Mouse (Mus musculus) brain, embryonic 14.5 days (tissue): ENCODE data around the gene Btbd8. TPM values are rescaled to one million over a fixed set of nuclear protein-coding genes. Genes with fewer than 3 reads are reported as not detected.

ENCODE experiments used
- DNase-seq: peaks from one replicate; pipeline ENCODE4 v3.0.0-alpha.2; 2011; ENCODE audit warnings: low read depth
- CTCF ChIP-seq: fragments of 200-500 bp; IDR thresholded peaks from 2 replicates; pipeline ENCODE4 v1.5.1; 2012; ENCODE audit warnings: inconsistent platforms, mild to moderate bottlenecking, moderate library complexity, borderline replicate concordance; ENCODE audit not compliant: insufficient read depth, insufficient read length; ENCODE audit errors: extremely low read depth
- POLR2A ChIP-seq: fragments of 200-500 bp; IDR thresholded peaks from 2 replicates; pipeline ENCODE4 v1.6.1; 2012; ENCODE audit warnings: mild to moderate bottlenecking, inconsistent platforms, borderline replicate concordance; ENCODE audit not compliant: poor library complexity, insufficient read depth, insufficient read length, severe bottlenecking; ENCODE audit errors: extremely low read depth
- polyA plus RNA-seq: library from polyadenylated mRNA; depleted of rRNA; stranded (reverse); fragments of >200 nt; gene quantifications from 2 replicates; pipeline ENCODE4 v1.2.3, GENCODE M21; 2012; rRNA removed

Btbd8 gene
- 13.0 and 15.2 TPM in 2 replicates for polyA plus RNA-seq

DNA sequence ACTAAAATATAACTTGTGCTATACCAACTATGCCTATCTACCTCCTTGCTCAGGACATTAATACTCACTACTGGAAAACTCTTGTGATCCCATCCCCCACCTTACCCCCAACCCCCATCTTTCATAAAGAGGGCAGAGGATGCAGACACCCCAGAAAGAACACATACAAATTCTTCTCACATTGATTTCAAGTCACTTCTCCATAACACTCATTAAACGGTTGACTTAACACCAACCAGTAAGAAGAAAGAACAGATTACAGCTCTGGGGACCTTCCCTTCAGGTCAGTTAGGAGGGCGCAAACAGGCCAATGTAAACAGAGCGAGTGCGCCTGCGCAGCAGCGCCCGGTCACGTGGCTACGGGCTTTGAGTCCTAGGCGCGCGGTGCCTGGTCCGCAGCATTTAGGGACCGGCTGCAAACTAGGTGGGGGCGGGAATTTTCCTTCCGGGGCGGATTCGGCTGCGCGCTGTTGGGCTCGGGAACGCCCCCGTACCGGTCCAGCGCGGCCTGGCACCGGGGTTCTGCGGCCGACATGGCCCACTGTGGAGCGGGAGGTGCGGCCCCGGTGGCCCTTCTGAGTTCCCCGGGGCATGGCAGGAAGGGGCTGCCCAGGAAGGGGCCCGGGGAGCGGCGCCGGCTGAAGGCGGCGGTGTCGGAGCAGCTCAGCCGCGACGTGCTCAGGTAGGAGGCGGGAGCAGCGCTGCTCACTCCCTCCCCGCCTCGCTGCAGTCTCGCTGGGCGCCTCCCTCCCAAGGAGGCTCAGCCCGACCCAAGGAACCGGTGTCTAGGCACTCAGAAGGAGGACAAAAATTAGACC is at the start of gene Btbd8:
Gene Btbd8, plus strand, starts transcription at position 534 of the 818 bp plus-strand sequence.
- TF ChIP-seq CTCF, result no peak
- TF ChIP-seq POLR2A, result peak; percentile 49; the same call in 1 of the 2 replicates
- peak; percentile 97 for DNase-seq

DNA sequence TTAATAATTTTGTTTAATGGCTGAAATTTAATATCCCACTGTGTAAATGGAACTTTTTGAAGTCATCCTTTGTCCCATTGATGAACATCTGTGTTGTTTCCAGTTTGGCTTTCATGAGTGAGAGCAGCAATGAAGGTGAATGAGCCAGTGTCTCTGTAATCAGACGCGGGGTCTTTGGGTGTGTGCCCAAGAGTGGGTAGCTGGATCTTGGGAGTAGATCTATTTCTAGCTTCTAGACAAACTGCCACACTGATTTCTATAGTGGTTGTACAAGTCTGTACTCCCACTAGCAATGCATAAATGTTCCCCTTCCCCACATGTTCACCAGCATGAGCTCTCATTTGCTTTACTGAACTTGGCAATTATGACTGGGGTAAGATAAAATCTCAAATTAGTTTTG is 48.4 kb upstream of the Btbd8 start:
- TF ChIP-seq POLR2A, result no peak
- no peak for TF ChIP-seq CTCF
- DNase-seq, result no peak

DNA sequence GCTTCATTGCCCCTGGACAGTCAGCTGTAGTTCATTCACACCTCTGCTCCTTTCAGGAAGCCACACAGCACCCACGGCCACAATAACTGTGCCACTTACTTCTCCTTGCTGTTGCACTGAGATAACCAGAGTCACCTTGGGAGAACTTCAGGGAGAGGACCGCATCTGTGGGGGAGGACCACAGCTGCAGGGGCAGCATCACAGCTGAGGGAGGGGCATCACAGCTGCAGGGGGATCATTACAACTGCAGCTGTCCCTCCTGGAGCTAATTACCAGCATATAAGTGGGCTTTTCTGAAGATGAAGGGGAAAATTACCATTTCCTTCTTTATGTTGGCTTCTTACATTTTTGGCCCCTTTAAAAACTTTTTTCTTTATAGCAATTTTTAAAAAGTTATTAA is 43.4 kb upstream of the Btbd8 start:
- TF ChIP-seq POLR2A (no peak), CTCF (no peak)
- no peak for DNase-seq

DNA sequence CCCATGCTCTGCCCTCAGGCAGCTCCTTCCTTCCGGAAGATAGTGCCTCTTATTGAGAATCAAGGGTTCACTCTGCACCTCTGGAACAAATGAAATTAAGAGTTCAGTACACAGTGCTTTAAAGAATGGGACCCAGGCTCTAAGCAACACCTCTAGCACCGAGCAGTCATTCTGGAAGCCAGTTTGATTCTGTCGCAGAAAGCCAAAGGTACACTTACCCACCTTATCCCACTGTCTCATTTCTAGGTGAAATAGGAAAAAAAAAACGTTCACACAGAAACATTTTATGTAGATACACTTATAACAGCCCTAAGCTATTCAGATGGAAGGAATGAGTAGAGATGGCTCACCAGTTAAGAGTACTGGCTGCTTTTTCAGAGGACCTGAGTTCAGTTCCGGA is 35.4 kb upstream of the Btbd8 start, which contains the start of gene Ephx4:
Gene Ephx4, plus strand, starts transcription at position 301 of the 400 bp plus-strand sequence.
- TF ChIP-seq CTCF (no peak), POLR2A (no peak)

DNA sequence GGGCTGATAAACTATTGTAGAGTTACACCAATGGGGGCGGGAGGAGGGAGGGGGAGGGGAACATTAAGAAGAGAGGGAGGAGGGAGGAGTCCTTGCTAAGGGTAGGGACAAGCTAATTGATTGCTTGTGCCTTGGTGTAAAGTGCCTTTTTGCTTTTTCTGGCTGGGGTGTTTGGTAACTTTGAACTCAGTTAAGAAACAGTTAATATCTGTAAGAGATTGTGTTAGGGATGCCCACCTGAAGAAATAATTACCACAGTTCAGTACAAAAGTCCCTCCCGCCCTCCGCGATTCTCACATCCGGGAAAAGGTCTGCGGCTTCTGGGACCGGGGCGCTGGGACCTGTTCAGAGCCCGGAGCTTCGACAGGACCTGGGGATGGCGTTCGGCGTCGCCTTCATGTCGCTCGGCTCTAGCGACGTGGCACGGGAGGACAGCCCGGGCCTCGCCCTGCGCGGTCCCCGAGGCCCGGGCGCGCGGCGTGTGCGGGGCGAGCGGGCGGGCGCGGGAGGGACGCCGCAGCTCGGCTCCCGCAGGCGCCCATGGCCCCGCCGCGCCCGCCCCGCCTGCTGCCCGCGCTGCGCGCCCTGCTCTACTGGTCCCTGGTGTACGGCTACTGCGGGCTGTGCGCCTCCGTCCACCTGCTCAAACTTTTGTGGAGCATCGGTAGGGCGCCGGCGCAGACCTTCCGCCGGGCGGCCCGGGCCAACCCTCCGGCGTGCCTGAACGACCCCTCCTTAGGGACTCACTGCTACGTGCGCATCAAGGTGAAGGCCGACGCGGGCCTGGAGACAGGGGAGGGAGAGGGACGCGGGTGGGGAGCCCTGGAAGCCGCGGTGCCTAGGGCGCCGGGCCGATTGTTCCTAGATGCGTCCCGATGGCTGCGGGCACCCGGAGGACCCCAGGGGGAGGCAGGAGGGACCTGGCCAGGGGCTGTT is 34.5 kb upstream of the Btbd8 start:
- TF ChIP-seq CTCF, result no peak
- no peak for TF ChIP-seq POLR2A
- peak; percentile 29 for DNase-seq

More for the DNA sequence above, 35.4 kb upstream of the Btbd8 start, which contains the start of gene Ephx4:
- no peak for DNase-seq

DNA sequence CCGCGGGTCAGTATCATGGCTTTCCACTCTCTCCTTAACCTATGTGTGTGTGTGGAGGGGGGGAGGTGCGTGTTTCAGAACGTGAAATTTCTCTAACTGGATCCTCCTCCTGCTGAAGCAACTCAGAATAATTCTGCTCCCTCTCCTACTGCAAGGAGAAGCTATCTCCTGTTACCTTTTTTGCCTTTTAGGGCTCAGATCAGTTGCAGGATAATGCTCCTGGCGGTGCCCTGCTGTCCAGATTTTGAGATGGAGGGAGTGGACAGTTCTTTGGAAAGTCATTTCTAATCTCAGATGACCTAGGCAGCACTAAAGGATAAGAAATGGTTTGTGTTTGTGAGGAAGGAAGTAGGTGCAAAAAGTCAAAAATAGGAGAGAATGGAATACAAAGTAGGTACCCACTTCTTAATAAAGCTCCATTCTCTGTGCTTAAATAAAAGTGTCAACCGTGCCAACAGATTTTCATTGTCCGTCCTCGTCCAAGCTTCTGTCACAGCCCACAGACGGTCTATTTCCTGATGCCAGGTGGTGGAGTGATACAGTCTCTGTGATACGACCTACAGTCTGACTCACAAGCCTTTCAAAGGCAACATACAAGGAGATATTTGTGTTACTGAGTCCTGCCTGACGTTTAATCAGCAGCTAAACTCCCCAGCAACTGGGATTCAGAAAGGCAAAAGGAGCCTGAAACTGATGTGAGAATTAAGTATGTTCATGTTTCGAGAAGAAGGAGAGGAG is 33.7 kb upstream of the Btbd8 start:
- DNase-seq, result peak; percentile 43
- no peak for TF ChIP-seq POLR2A
- TF ChIP-seq CTCF, result no peak

DNA sequence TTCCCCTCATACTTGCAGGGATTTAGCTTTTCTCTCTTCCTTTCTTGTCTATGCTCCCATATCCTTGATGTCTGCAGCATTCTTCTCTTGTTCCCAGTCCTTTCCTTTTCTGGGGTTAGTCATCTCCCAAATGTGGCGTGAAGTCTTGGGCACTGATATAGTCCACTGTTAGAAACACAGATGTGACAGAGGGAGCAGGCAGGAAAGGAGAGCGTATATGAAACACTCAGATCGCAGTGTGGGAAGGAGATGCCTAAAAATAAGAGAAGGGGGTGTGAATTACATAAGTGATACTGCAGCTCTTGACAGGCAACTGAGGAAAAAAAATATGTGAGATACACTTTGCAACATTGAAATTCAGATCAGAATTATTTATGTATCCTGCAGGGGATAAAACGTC is 32.4 kb upstream of the Btbd8 start:
- no peak for DNase-seq
- TF ChIP-seq POLR2A, result no peak
- TF ChIP-seq CTCF, result no peak

DNA sequence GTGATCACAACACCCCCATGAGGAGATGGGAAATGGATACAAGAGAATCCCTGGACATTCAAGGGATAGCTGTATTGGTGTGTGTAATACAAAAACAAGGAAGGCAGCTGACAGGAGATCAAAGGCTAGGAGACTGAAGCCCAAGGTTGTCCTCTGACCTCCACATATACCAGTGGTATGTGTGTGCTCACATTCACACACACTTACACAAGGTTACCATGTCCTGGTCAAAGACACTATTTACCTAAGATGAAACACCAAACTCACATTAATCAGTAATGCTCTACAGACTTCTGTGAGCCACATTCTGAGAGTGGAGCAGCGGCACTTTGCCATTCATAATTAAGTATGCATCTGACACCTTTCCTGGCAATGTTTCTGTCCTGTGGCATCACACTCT is 27.5 kb upstream of the Btbd8 start:
- no peak for DNase-seq
- TF ChIP-seq CTCF (no peak), POLR2A (no peak)

DNA sequence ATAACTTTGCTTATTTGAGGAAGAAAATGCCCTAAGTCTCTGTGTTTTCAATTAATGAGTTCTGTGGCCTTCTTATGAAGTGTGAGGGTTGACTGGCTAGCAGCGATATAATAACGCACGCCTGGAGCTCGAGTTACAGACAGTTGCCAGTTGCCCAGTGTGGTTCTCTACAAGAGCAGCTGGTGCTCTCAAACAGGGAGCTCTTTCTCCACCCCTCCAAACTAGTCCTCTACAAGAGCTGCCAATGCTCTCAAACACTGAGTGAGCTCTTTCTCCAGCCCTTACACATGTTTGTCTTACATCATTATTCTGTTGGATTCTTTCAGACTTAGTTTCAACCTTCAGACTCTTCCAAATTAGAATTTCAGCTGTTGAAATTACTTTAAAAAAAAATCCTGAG is 26.5 kb upstream of the Btbd8 start:
- TF ChIP-seq CTCF, result no peak
- TF ChIP-seq POLR2A, result no peak
- DNase-seq, result no peak

DNA sequence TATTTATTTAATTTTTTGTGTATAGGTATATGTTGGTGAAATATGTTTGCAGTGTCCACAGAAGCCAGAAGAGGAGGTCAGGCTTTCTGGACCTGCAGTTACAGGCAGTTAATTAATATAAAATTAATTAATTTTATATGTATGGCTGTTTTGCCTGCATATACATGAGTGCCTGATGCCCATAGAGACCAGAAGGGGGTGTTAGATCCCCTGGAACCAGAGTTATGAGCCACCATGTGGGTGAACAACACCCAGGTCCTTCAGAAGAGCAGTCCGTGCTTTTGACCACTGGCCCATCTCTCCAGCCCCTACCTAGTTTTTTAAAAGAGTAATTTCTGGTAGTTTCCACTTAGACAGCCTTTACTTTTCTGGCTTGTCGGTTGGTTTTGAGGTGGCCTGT is 25.5 kb upstream of the Btbd8 start:
- TF ChIP-seq CTCF (no peak), POLR2A (no peak)
- DNase-seq, result no peak

DNA sequence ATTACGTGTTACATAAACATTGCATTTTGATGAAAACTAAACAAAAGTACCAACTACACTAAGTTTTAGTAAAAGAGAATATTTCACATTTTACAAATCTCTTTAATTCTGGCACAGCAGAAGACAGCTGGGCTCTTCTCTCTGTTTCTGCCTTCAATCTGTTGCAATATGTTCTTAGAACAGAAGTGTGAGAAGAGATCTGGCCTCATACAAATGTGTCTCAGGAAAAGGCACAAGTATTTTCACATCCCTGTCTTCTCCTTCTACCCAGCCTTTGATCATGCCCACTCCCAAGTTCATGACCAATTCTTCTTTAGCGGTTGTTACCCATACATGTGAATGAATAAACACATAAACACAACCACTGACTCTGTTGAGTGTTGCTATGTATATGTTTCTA is 22.7 kb upstream of the Btbd8 start:
- TF ChIP-seq CTCF (no peak), POLR2A (no peak)
- DNase-seq, result peak; percentile 23

DNA sequence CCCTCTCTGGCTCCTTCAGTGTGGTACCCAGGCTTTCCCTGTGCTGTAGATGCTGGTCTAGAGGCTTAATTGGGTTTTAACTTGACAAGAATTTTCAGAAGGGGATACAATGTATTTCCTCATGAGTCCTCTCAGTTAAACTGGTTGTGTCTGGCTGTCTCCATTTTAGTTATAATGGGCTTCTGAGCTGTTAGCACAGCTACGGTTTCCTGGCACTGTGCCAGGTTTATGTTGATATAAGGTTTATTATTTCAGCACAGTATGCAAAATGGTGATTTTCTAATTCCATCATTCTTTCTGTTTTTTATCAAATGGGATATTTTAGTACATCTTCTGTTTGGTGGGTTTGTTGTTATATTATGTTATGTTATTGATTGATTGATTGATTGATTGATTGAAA is 16.1 kb upstream of the Btbd8 start:
- DNase-seq, result peak; percentile 55
- no peak for TF ChIP-seq POLR2A
- TF ChIP-seq CTCF, result no peak
